Mouse (Mus musculus) limb, embryonic 14.5 days (tissue): ENCODE results near the gene Hist2h3b. TPM values are rescaled to one million over a fixed set of nuclear protein-coding genes. Genes with fewer than 3 reads are reported as not detected.

Experiments
- ATAC-seq: fragments of 200-750 bp; cut with Nextera tagmentation; 2 replicates; pipeline ENCODE4 v1.8.0; 2017; ENCODE audit warnings: low read depth, moderate number of reproducible peaks, moderate TSS enrichment; ENCODE audit not compliant: low FRiP score
- DNase-seq: peaks from one replicate; pipeline ENCODE4 v3.0.0-alpha.2; 2015; ENCODE audit warnings: low spot score
- H3K27ac ChIP-seq: fragments of 300-500 bp; sonication (generic); replicated peaks from 2 replicates; pipeline ENCODE4 v1.5.1; 2014; ENCODE audit warnings: low read depth, mild to moderate bottlenecking, low read length, moderate library complexity, mixed read lengths
- H3K27me3 ChIP-seq: fragments of 300-500 bp; sonication (generic); 2 replicates; pipeline ENCODE4 v1.6.1; 2014; ENCODE audit warnings: low read length, mixed read lengths; ENCODE audit not compliant: control insufficient read depth, insufficient read depth
- H3K36me3 ChIP-seq: fragments of 300-500 bp; sonication (generic); 2 replicates; pipeline ENCODE4 v1.6.1; 2014; ENCODE audit warnings: mild to moderate bottlenecking, low read length, moderate library complexity, mixed read lengths; ENCODE audit not compliant: control insufficient read depth, insufficient read depth
- H3K4me1 ChIP-seq: fragments of 300-500 bp; sonication (generic); 2 replicates; pipeline ENCODE4 v1.6.1; 2014; ENCODE audit warnings: antibody characterized with exemption, low read length, mixed read lengths; ENCODE audit not compliant: control insufficient read depth, insufficient read depth
- H3K4me2 ChIP-seq: fragments of 300-500 bp; sonication (generic); replicated peaks from 2 replicates; pipeline ENCODE4 v1.6.1; 2014; ENCODE audit warnings: low read depth, mild to moderate bottlenecking, low read length, moderate library complexity; ENCODE audit not compliant: severe bottlenecking
- H3K4me3 ChIP-seq: fragments of 300-500 bp; sonication (generic); replicated peaks from 2 replicates; pipeline ENCODE4 v1.5.1; 2014; ENCODE audit warnings: low read length
- H3K9ac ChIP-seq: fragments of 300-500 bp; sonication (generic); 2 replicates; pipeline ENCODE4 v1.6.1; 2014; ENCODE audit warnings: mild to moderate bottlenecking, low read depth, low read length, moderate library complexity; ENCODE audit not compliant: severe bottlenecking
- H3K9me3 ChIP-seq: fragments of 300-500 bp; sonication (generic); 2 replicates; pipeline ENCODE4 v1.6.1; 2016; ENCODE audit warnings: low read length; ENCODE audit not compliant: control insufficient read depth
- POLR2A ChIP-seq: fragments of 200-500 bp; IDR thresholded peaks from 2 replicates; pipeline ENCODE4 v1.8.0; 2012; ENCODE audit warnings: inconsistent platforms, mild to moderate bottlenecking, moderate library complexity, borderline replicate concordance; ENCODE audit not compliant: insufficient read depth, insufficient read length; ENCODE audit errors: extremely low read depth
- WGBS: fragments of 180-500 bp; shearing (Covaris S2); extraction: QIAGEN DNeasy Blood & Tissue Kit; methylation state at CpG from one replicate; pipeline ENCODE4 v1.1.7; 2014; 5-methylcytosine and 5-hydroxymethylcytosine counted together
- polyA plus RNA-seq, 2 experiments: library from polyadenylated mRNA; depleted of rRNA in 1 of 2; stranded (reverse) in 1 of 2; unstranded in 1 of 2; fragments of >200 nt; fragmentation: Nextera tagmentation in 1 of 2; extraction: Ambion mirVana in 1 of 2; gene quantifications; 2 replicates each; pipeline versions ENCODE4 v1.2.1 to v1.2.3; 2012 to 2014

Hist2h3b gene
- polyA plus RNA-seq, 2 experiments: 63.1 to 85.3 TPM

- ATAC-seq: peak; percentile 82
Observed at GRCm38 (mm10) chr3:96220765-96221639, 47.5 kb upstream of the Hist2h3b start, which contains the start of the genes Hist2h2ac and Hist2h2be. Hist2h2ac (minus strand) TSS chr3:96220880. Hist2h2be (plus strand) TSS chr3:96221119.

GRCm38 (mm10) chr3:96221640-96222038, 46.8 kb upstream of the Hist2h3b start:
- Histone ChIP-seq H3K9me3 (no peaks in the 10 kb centered on the region), H3K9ac (peak overlapping the region; percentile 49), H3K4me3 (peak overlapping the region; percentile 62), H3K27me3 (no peaks in the 10 kb centered on the region), H3K4me1 (peaks cover 15% of the 10 kb centered on the region), H3K36me3 (no peaks in the 10 kb centered on the region), H3K27ac (peak overlapping the region; percentile 98), H3K4me2 (peak overlapping the region; percentile 83)
- DNase-seq (no peak), ATAC-seq (no peak)
- TF ChIP-seq POLR2A: no peak
- WGBS: 19% methylated on average over 9 of the region's 9 CpGs

More at GRCm38 (mm10) chr3:96220765-96221639, 47.5 kb upstream of the Hist2h3b start, which contains the start of the genes Hist2h2ac and Hist2h2be:
- Histone ChIP-seq H3K9me3 (no peaks in the 10 kb centered on the region), H3K36me3 (no peaks in the 10 kb centered on the region), H3K4me2 (peak within 1 kb of the TSS; percentile 83), H3K9ac (peak within 1 kb of the TSS; percentile 84), H3K4me3 (peak within 1 kb of the TSS; percentile 62), H3K27me3 (no peaks in the 10 kb centered on the region), H3K27ac (peak within 1 kb of the TSS; percentile 98), H3K4me1 (peaks cover 15% of the 10 kb centered on the region)
- peak; percentile 93; the same call in 1 of the 2 replicates for TF ChIP-seq POLR2A
- 1% methylated on average over 41 of the region's 43 CpGs for WGBS
- peak; percentile 95 for DNase-seq

GRCm38 (mm10) chr3:96222774-96223173, 45.7 kb upstream of the Hist2h3b start:
- ATAC-seq: no peak
- Histone ChIP-seq H3K9ac (no peak overlapping the region), H3K27me3 (no peaks in the 10 kb centered on the region), H3K4me1 (peaks cover 15% of the 10 kb centered on the region), H3K4me3 (no peak overlapping the region), H3K36me3 (no peaks in the 10 kb centered on the region), H3K27ac (no peak overlapping the region), H3K4me2 (no peak overlapping the region; the same call in 1 of the 2 replicates), H3K9me3 (no peaks in the 10 kb centered on the region)
- TF ChIP-seq POLR2A: no peak
- DNase-seq: no peak
- 91% methylated on average over 4 of the region's 4 CpGs for WGBS

GRCm38 (mm10) chr3:96225421-96225820, 43.0 kb upstream of the Hist2h3b start:
- no peak overlapping the region for H3K4me3 ChIP-seq
- H3K4me2 ChIP-seq: no peak overlapping the region
- DNase-seq: no peak
- H3K4me1 ChIP-seq: peaks cover 15% of the 10 kb centered on the region
- H3K9me3 ChIP-seq: no peaks in the 10 kb centered on the region
- no peak overlapping the region for H3K27ac ChIP-seq
- H3K27me3 ChIP-seq: no peaks in the 10 kb centered on the region
- TF ChIP-seq POLR2A: no peak
- WGBS: 59% methylated on average over 2 of the region's 2 CpGs
- no peak overlapping the region for H3K9ac ChIP-seq
- H3K36me3 ChIP-seq: no peaks in the 10 kb centered on the region
- no peak for ATAC-seq

GRCm38 (mm10) chr3:96226695-96227648, 41.5 kb upstream of the Hist2h3b start:
- no peak for DNase-seq
- Histone ChIP-seq H3K27me3 (no peaks in the 10 kb centered on the region), H3K9ac (no peak overlapping the region), H3K4me3 (no peak overlapping the region), H3K27ac (no peak overlapping the region), H3K9me3 (no peaks in the 10 kb centered on the region), H3K4me1 (peaks cover 8% of the 10 kb centered on the region), H3K4me2 (no peak overlapping the region), H3K36me3 (no peaks in the 10 kb centered on the region)
- WGBS: 59% methylated on average over 8 of the region's 8 CpGs
- no peak for TF ChIP-seq POLR2A
- peak; percentile 54; the same call in 1 of the 2 replicates for ATAC-seq
